Mouse (Mus musculus) intestine, embryonic 14.5 days (tissue): ENCODE measurements around the gene Zmym3. TPM values are rescaled to one million over a fixed set of nuclear protein-coding genes. Genes with fewer than 3 reads are reported as not detected.
"Not testable (repeated sequence)": the region's sequence is repeated elsewhere in the genome, so short reads cannot be mapped to it uniquely, and the experiment has no call there.

Source experiments
- ATAC-seq: fragments of 200-750 bp; cut with Nextera tagmentation; replicated peaks from 2 replicates; pipeline ENCODE4 v1.8.0; 2017; ENCODE audit warnings: low read depth, moderate number of reproducible peaks, moderate TSS enrichment, moderate library complexity; ENCODE audit not compliant: low FRiP score, low TSS enrichment
- DNase-seq: peaks from one replicate; pipeline ENCODE4 v3.0.0-alpha.2; 2018; ENCODE audit warnings: low spot score
- H3K27ac ChIP-seq: fragments of 300-500 bp; sonication (generic); 2 replicates; pipeline ENCODE4 v1.5.1; 2014; ENCODE audit warnings: low read depth, mild to moderate bottlenecking, control low read depth
- H3K27me3 ChIP-seq: fragments of 300-500 bp; sonication (generic); replicated peaks from 2 replicates; pipeline ENCODE4 v1.6.1; 2014; ENCODE audit warnings: low read length, control low read depth; ENCODE audit not compliant: control insufficient read depth, insufficient read depth
- H3K36me3 ChIP-seq: fragments of 300-500 bp; sonication (generic); 2 replicates; pipeline ENCODE4 v1.6.1; 2014; ENCODE audit warnings: low read length, control low read depth; ENCODE audit not compliant: control insufficient read depth, insufficient read depth
- H3K4me1 ChIP-seq: fragments of 300-500 bp; sonication (generic); replicated peaks from 2 replicates; pipeline ENCODE4 v1.6.1; 2014; ENCODE audit warnings: low read length, control low read depth, mixed read lengths; ENCODE audit not compliant: control insufficient read depth, insufficient read depth
- H3K4me2 ChIP-seq: fragments of 300-500 bp; sonication (generic); 2 replicates; pipeline ENCODE4 v1.6.1; 2014; ENCODE audit warnings: low read length
- H3K4me3 ChIP-seq: fragments of 300-500 bp; sonication (generic); 2 replicates; pipeline ENCODE4 v1.5.1; 2014; ENCODE audit warnings: low read depth, low read length, control low read depth, mixed read lengths
- H3K9ac ChIP-seq: fragments of 300-500 bp; sonication (generic); 2 replicates; pipeline ENCODE4 v1.6.1; 2014; ENCODE audit warnings: mild to moderate bottlenecking, low read length
- H3K9me3 ChIP-seq: fragments of 300-500 bp; sonication (generic); 2 replicates; pipeline ENCODE4 v1.6.1; 2016; ENCODE audit warnings: low read length, control low read depth; ENCODE audit not compliant: control insufficient read depth
- WGBS: fragments of 180-500 bp; shearing (Covaris S2); extraction: QIAGEN DNeasy Blood & Tissue Kit; methylation state at CpG from one replicate; pipeline ENCODE4 v1.1.7; 2014; 5-methylcytosine and 5-hydroxymethylcytosine counted together
- polyA plus RNA-seq: library from polyadenylated mRNA; unstranded; fragments of >200 nt; fragmentation: Nextera tagmentation; extraction: Ambion mirVana; gene quantifications from 2 replicates; pipeline ENCODE4 v1.2.1, GENCODE M21; 2014

The Zmym3 gene
- polyA plus RNA-seq, 1 experiment from 2014 or later: 25.5 TPM

DNA sequence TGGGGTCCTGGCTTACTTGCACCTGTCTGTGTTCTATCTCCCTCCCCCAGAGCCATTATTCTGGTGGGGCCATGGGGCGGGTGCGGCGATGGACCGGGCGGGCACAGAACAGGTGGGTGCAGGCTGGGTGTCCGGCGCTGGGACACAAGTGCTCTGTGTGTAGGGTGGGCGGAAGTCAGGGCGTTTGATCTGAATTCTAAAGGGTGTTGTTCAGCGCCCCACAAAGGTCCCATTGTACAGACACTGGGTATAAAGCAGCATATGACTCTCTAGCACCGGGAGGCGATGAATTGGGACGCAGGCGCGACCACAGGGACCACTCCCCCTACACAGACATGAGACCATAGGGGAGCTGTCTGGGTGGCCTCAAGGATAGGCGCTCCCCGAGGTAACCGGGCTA lies 37.2 kb downstream of the Zmym3 start:
- H3K27me3 ChIP-seq: peaks cover 44% of the 10 kb centered on the region
- no peak overlapping the region for H3K27ac ChIP-seq
- H3K9ac ChIP-seq: no peak overlapping the region
- H3K9me3 ChIP-seq: no peaks in the 10 kb centered on the region
- no peak overlapping the region for H3K4me3 ChIP-seq
- WGBS: 23% methylated on average over 18 of the region's 18 CpGs
- no peak for DNase-seq
- no peaks in the 10 kb centered on the region for H3K36me3 ChIP-seq
- no peak for ATAC-seq
- no peaks in the 10 kb centered on the region for H3K4me1 ChIP-seq
- no peak overlapping the region for H3K4me2 ChIP-seq

DNA sequence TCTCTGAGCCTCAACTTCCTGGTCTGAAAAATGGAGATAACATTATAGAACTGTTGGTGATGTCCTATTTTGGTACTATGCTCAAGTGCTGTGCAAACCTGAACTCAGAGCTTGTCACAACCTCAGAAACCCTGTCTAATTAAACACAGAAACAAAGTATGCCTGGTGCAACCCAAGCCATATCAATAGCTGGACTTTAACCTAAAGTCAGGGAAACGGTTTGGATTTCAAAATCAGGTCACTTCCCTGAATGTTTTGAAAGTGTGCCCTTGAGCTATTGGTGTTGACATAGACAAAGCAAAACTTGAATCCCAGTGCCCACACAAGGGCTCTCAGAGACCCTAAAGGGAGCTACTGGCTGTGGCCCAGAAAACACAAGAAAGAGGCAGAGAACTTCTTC lies 40.9 kb downstream of the Zmym3 start:
- 79% methylated on average over 1 of the region's 1 CpGs for WGBS
- Histone ChIP-seq H3K9ac (no peak overlapping the region), H3K9me3 (no peaks in the 10 kb centered on the region), H3K36me3 (no peaks in the 10 kb centered on the region), H3K4me3 (no peak overlapping the region), H3K4me1 (no peaks in the 10 kb centered on the region), H3K27me3 (peaks cover 36% of the 10 kb centered on the region), H3K4me2 (no peak overlapping the region), H3K27ac (no peak overlapping the region)
- DNase-seq (no peak), ATAC-seq (no peak)

DNA sequence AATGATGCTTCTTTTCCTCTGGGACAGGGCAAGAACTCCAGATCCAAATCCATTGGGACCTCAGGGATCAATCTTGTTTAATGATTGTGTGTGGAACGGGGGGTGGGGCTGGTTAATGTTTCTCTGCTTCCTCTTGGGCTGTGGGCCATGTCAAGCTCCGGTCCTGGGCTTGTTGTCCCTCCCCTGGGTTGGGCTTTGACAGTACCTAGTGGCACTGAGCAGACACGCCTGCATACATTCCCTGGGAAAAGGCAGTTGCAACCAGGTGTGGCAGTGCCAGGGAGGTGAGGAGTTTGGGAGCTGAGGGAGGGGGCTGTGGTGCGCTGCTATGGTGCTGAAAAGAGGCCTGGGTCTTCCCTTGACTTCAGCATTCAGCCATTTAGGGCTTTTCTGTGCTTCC lies 43.6 kb downstream of the Zmym3 start:
- Histone ChIP-seq H3K36me3 (no peaks in the 10 kb centered on the region), H3K9ac (no peak overlapping the region), H3K9me3 (no peaks in the 10 kb centered on the region), H3K27ac (no peak overlapping the region), H3K4me2 (peak overlapping the region; percentile 8; the same call in 1 of the 2 replicates), H3K27me3 (peaks cover 10% of the 10 kb centered on the region), H3K4me1 (no peaks in the 10 kb centered on the region), H3K4me3 (no peak overlapping the region)
- DNase-seq (no peak), ATAC-seq (0 out of 2 replicates have a peak, but pooled peaks have one; percentile 40)
- 45% methylated on average over 4 of the region's 4 CpGs for WGBS

DNA sequence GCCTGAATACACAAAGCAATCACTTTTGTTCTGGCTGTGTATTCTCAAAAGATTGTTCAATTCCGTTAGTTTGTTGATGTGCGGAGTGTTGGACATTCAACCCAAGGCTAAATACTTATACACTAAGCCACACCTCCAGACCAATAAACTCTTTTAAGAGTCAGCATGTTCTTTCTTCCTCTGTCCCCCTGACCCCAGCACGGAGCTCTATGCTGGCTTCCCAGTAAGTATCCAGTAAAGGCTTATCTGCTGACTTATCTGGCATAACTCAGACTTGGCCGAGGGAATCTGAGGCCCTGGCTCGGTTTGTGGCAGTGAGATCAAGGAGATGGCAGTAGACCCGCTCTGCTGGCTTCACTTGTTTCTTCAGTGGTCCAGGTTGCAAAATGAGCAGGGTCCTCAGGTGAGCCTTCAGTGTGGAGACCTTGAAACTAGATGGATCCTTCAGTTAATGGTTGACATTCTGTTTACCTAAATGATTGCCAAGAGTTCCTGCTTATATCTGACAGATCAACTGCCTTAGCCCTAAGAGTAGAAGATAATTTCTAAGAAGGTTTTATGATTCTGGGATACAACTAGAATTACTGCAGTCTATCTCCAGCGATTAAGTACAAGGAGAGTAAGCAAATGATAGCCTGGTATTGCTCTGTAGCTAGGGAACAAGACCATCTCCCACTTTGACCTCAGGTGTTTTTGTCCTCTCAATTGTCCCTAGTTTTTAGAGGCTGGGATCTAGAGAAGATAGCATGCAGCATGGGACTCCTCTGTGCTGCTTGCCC lies 44.3 kb downstream of the Zmym3 start, which contains the start of gene Gjb1:
TSS of gene Gjb1 (plus strand) at position 189 of the 779 bp plus-strand sequence.
- no peaks in the 10 kb centered on the region for H3K36me3 ChIP-seq
- H3K27me3 ChIP-seq: peaks cover 3% of the 10 kb centered on the region; the same call in 1 of the 2 replicates
- no peak within 1 kb of the TSS for H3K4me3 ChIP-seq
- peak; percentile 67 for ATAC-seq
- no peak for DNase-seq
- H3K4me1 ChIP-seq: no peaks in the 10 kb centered on the region
- no peak within 1 kb of the TSS for H3K27ac ChIP-seq
- H3K9me3 ChIP-seq: no peaks in the 10 kb centered on the region
- peak within 1 kb of the TSS; percentile 8; the same call in 1 of the 2 replicates for H3K4me2 ChIP-seq
- H3K9ac ChIP-seq: no peak within 1 kb of the TSS
- WGBS: 62% methylated on average over 7 of the region's 7 CpGs

DNA sequence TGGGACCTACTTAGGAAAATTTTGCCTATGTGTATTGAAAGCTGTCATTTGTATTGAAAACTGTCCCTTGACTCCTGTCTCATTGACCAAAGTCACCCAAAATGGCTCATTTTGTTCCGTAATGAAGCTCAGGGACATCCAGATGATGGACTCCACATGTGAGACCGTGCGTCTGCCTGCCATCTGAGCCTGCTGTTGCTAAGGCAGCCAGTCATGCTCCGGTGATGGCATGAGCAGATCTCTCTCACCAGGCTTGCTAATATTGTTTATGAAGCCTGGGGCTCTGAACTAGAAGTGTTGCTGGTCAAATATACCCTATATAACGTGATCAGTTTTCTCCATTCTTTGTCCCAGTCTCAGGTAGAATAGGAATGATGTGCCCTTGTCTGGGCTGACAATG lies 47.7 kb downstream of the Zmym3 start:
- ATAC-seq (no peak), DNase-seq (no peak)
- H3K4me3 ChIP-seq: no peak overlapping the region
- no peak overlapping the region for H3K4me2 ChIP-seq
- WGBS: 70% methylated on average over 5 of the region's 5 CpGs
- H3K9ac ChIP-seq: no peak overlapping the region
- no peaks in the 10 kb centered on the region for H3K4me1 ChIP-seq
- H3K27me3 ChIP-seq: no peaks in the 10 kb centered on the region; the same call in 1 of the 2 replicates
- H3K36me3 ChIP-seq: no peaks in the 10 kb centered on the region
- no peaks in the 10 kb centered on the region for H3K9me3 ChIP-seq
- H3K27ac ChIP-seq: no peak overlapping the region

DNA sequence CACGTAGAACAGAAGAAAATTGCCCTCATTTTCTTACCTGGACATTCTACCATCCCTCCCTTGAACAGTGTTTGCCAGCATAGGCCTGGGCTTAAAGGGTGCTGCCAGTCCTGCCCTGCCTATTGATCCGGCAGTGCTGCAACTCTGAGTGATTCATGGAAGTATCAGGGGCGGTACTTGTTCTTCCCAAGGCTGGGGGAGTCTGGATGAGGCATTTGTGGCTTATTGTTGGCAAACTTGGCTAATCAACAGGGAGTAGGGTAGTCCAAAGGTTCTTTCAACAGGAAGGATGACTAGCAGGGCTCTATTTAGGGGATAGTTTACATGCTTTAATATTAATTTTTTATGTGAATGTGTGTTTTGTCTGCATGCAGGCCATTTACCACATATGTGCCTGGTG lies 50.1 kb downstream of the Zmym3 start:
- 75% methylated on average over 3 of the region's 3 CpGs for WGBS
- DNase-seq: no peak
- no peak overlapping the region for H3K27ac ChIP-seq
- H3K9ac ChIP-seq: no peak overlapping the region
- H3K4me3 ChIP-seq: no peak overlapping the region
- no peak overlapping the region for H3K4me2 ChIP-seq
- no peaks in the 10 kb centered on the region for H3K9me3 ChIP-seq
- ATAC-seq: no peak
- no peaks in the 10 kb centered on the region for H3K4me1 ChIP-seq
- H3K27me3 ChIP-seq: no peaks in the 10 kb centered on the region
- no peaks in the 10 kb centered on the region for H3K36me3 ChIP-seq

GRCm38 (mm10) chrX:101369001-101369400 lies 51.6 kb downstream of the Zmym3 start:
- no peak overlapping the region for H3K27ac ChIP-seq
- no peaks in the 10 kb centered on the region for H3K27me3 ChIP-seq
- H3K9ac ChIP-seq: no peak overlapping the region
- no peaks in the 10 kb centered on the region for H3K9me3 ChIP-seq
- no peak overlapping the region for H3K4me2 ChIP-seq
- H3K36me3 ChIP-seq: no peaks in the 10 kb centered on the region
- H3K4me3 ChIP-seq: no peak overlapping the region
- ATAC-seq: no peak
- WGBS: 46% methylated on average over 7 of the region's 7 CpGs
- no peaks in the 10 kb centered on the region for H3K4me1 ChIP-seq
- no peak for DNase-seq

DNA sequence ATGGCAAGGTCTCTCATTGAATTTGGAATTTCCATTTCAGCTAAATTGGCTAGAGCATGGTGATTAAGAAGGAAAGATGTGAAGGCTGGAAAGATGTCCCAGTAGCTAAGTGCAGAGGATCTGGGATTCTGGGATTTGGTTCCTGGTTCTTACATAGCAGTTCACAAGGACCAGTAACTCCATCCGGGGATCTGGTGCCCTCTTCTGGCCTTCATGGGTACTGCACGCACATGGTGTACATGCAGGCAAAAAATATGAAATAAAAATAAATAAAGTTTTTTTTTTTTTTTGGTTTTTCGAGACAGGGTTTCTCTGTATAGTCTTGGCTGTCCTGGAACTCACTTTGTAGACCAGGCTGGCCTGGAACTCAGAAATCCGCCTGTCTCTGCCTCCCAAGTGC lies 61.7 kb downstream of the Zmym3 start:
- not testable (repeated sequence) for H3K9me3 ChIP-seq, DNase-seq, H3K9ac ChIP-seq, H3K27me3 ChIP-seq, H3K4me3 ChIP-seq, H3K36me3 ChIP-seq, ATAC-seq, H3K4me1 ChIP-seq, H3K27ac ChIP-seq, H3K4me2 ChIP-seq
- 52% methylated on average over 3 of the region's 4 CpGs for WGBS
